Mouse (Mus musculus) embryonic facial prominence, embryonic 15.5 days (tissue): ENCODE measurements around the gene Camk1g. TPM values are rescaled to one million over a fixed set of nuclear protein-coding genes. Genes with fewer than 3 reads are reported as not detected.

Source experiments
- ATAC-seq: fragments of 200-750 bp; cut with Nextera tagmentation; 2 replicates; pipeline ENCODE4 v1.8.0; 2017; ENCODE audit warnings: low read depth, moderate TSS enrichment; ENCODE audit not compliant: insufficient number of reproducible peaks, low FRiP score, low TSS enrichment
- H3K27ac ChIP-seq: fragments of 300-500 bp; sonication (generic); replicated peaks from 2 replicates; pipeline ENCODE4 v1.5.1; 2015; ENCODE audit warnings: mild to moderate bottlenecking, inconsistent platforms
- H3K27me3 ChIP-seq: fragments of 300-500 bp; sonication (generic); 2 replicates; pipeline ENCODE4 v1.6.1; 2015; ENCODE audit warnings: inconsistent platforms
- H3K36me3 ChIP-seq: fragments of 300-500 bp; sonication (generic); 2 replicates; pipeline ENCODE4 v1.6.1; 2015; ENCODE audit warnings: mild to moderate bottlenecking, inconsistent platforms
- H3K4me1 ChIP-seq: fragments of 300-500 bp; sonication (generic); 2 replicates; pipeline ENCODE4 v1.6.1; 2015; ENCODE audit warnings: inconsistent platforms
- H3K4me2 ChIP-seq: fragments of 300-500 bp; sonication (generic); replicated peaks from 2 replicates; pipeline ENCODE4 v1.6.1; 2015; ENCODE audit warnings: mild to moderate bottlenecking, inconsistent platforms
- H3K4me3 ChIP-seq: fragments of 300-500 bp; sonication (generic); replicated peaks from 2 replicates; pipeline ENCODE4 v1.5.1; 2015; ENCODE audit warnings: mild to moderate bottlenecking, inconsistent platforms
- H3K9ac ChIP-seq: fragments of 300-500 bp; sonication (generic); 2 replicates; pipeline ENCODE4 v1.6.1; 2015; ENCODE audit warnings: inconsistent platforms
- H3K9me3 ChIP-seq: fragments of 300-500 bp; sonication (generic); replicated peaks from 2 replicates; pipeline ENCODE4 v1.6.1; 2016; ENCODE audit warnings: inconsistent platforms
- WGBS: fragments of 180-500 bp; shearing (Covaris S2); methylation state at CpG from one replicate; pipeline ENCODE4 v1.1.7; 2015; 5-methylcytosine and 5-hydroxymethylcytosine counted together
- polyA plus RNA-seq: library from polyadenylated mRNA; unstranded; fragments of >200 nt; fragmentation: Nextera tagmentation; extraction: Ambion mirVana; gene quantifications from 2 replicates; pipeline ENCODE4 v1.2.1, GENCODE M21; 2015

Camk1g gene
- polyA plus RNA-seq, 1 experiment from 2014 or later: 15.4 TPM

DNA sequence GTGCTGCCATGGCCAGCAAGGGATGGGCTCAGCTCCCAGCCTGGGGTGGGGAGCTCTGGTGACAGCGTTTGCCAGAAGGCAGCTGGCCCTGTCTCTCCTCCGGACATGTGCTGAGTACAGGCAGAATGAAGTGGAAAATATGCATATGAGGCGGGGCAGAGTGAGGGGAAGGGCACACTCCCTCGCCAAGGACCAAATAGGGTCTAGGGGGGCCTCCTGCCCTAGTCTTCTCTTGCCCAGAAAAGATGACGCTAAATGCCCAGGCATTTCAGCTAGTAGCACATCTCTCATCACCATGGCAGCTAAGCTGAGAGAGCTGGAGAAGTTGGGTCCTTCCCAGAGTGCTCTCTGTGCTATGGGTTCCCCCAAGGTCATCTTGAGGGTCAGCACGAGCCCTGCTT, 52.9 kb downstream of the Camk1g start:
- ATAC-seq: peak; percentile 56; the same call in 1 of the 2 replicates
- no peaks in the 10 kb centered on the region for H3K27me3 ChIP-seq
- no peak overlapping the region for H3K4me2 ChIP-seq
- no peaks in the 10 kb centered on the region for H3K36me3 ChIP-seq
- H3K4me3 ChIP-seq: no peak overlapping the region
- H3K27ac ChIP-seq: peak overlapping the region; percentile 17; the same call in 1 of the 2 replicates
- H3K9me3 ChIP-seq: no peaks in the 10 kb centered on the region
- no peak overlapping the region for H3K9ac ChIP-seq
- WGBS: 29% methylated on average over 6 of the region's 6 CpGs
- 0 out of 2 replicates have a peak, but pooled peaks cover 5% of the 10 kb centered on the region for H3K4me1 ChIP-seq

DNA sequence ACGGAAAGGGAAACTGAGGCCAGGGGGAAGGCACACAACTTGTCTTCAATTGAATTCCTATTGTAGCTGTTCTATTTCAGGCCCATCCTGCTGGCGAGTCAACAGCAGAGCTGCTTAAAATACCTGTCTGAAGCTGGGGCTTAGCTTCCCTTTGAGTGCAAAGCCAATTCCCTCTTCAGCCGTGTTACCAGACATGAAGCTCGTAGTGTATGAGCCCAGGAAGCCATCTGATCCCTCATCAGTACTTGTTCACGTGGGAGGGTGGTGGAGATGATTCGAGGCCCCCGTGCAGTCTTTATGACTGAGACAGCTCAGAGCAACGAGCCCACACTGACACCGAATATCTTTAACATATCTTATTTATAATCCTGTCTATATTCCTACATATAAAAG, 53.7 kb downstream of the Camk1g start:
- Histone ChIP-seq H3K27ac (peak overlapping the region; percentile 65; the same call in 1 of the 2 replicates), H3K9me3 (no peaks in the 10 kb centered on the region), H3K4me3 (no peak overlapping the region), H3K36me3 (no peaks in the 10 kb centered on the region), H3K9ac (no peak overlapping the region), H3K4me2 (no peak overlapping the region), H3K4me1 (0 out of 2 replicates have a peak, but pooled peaks cover 5% of the 10 kb centered on the region), H3K27me3 (no peaks in the 10 kb centered on the region)
- WGBS: 77% methylated on average over 9 of the region's 9 CpGs
- no peak for ATAC-seq

DNA sequence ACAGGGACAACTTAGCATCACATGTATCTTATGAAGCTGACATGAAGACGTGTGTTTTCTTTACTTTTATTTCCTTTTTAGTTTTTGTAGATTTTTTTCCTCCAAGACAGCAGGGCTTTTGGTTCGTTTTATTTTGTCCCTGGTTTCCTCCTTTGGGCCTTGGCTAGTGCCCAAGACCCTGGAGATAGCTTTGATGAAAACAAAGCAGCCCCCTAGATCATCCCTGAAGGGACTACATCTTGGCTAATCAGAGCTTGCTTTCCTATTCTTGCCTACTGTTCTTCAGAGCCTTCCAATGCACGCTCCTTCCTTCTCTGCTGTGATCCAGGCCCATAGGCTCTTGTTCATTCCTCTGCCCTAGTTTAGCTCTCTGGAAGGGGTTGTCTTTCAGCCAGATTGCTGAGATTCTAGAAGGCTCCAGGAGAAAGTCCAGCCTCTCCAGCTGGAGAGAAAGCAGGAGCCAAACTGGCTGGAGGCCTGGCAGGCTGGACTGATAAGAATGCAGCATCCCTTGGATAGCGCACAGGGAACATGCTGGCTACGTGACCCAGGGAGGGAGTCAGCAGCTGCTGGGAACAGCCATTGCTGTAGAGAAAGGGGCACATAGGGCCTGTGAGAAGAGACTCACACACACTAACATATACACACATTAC, 54.3 kb downstream of the Camk1g start:
- no peak overlapping the region for H3K4me3 ChIP-seq
- H3K27me3 ChIP-seq: no peaks in the 10 kb centered on the region
- peak overlapping the region; percentile 65; the same call in 1 of the 2 replicates for H3K27ac ChIP-seq
- H3K4me2 ChIP-seq: no peak overlapping the region
- no peaks in the 10 kb centered on the region for H3K9me3 ChIP-seq
- no peak overlapping the region for H3K9ac ChIP-seq
- WGBS: 60% methylated on average over 5 of the region's 5 CpGs
- H3K4me1 ChIP-seq: 0 out of 2 replicates have a peak, but pooled peaks cover 5% of the 10 kb centered on the region
- no peaks in the 10 kb centered on the region for H3K36me3 ChIP-seq
- 0 out of 2 replicates have a peak, but pooled peaks have one; percentile 47 for ATAC-seq

DNA sequence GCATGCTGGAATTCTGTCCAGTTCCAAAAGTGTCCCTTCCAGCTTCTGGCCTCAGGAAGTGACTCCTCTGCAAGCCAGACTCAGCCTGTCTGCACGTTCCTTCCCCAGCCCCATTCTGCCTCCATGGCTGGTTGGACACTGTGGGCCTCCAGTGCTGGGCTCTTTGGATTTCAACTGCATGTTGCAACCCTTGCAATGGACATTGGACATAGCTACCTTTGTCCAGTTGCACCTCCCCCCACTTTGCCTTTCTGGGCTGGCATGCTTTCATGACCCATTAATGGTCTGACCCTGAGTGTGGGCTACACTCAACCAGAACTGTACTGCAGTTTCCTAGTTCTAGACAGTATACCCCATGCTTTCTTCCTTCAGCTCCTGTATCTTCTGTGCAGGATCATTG, 58.5 kb downstream of the Camk1g start:
- no peak for ATAC-seq
- Histone ChIP-seq H3K9ac (no peak overlapping the region), H3K4me1 (no peaks in the 10 kb centered on the region), H3K4me2 (no peak overlapping the region), H3K27me3 (no peaks in the 10 kb centered on the region), H3K4me3 (no peak overlapping the region), H3K27ac (no peak overlapping the region), H3K36me3 (no peaks in the 10 kb centered on the region), H3K9me3 (no peaks in the 10 kb centered on the region)
- WGBS: 73% methylated on average over 1 of the region's 1 CpGs

DNA sequence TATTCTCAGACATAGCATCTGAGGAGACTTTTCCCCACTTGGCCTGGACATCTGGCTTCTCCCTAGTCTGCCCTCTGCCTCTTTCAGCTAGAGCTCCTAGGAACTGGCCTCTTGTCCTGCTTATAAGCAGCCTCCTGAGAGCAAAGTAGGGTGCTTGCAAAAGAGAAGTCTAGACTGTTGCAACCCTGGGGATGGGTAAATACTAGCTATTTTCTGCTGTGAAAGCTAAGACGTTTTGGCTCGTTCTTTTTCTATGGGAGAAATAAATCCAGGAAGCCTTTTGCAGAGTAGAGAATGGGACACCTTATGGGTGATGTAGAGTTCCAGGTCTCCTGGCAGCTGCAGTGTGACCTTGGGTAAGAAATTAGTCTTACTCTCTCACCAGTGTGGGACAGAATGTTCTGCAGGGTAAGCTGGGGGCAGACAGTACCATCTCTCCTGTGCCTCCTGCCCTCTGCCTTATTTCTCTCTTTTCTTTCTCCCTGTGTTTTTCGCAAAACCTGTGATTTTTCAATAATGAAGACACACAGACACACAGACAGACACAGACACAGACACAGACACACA, 59.5 kb downstream of the Camk1g start:
- WGBS: 88% methylated on average over 3 of the region's 3 CpGs
- Histone ChIP-seq H3K9ac (no peak overlapping the region), H3K27ac (no peak overlapping the region), H3K4me2 (no peak overlapping the region), H3K4me1 (no peaks in the 10 kb centered on the region), H3K9me3 (no peaks in the 10 kb centered on the region), H3K4me3 (no peak overlapping the region), H3K27me3 (no peaks in the 10 kb centered on the region), H3K36me3 (no peaks in the 10 kb centered on the region)
- ATAC-seq: no peak

DNA sequence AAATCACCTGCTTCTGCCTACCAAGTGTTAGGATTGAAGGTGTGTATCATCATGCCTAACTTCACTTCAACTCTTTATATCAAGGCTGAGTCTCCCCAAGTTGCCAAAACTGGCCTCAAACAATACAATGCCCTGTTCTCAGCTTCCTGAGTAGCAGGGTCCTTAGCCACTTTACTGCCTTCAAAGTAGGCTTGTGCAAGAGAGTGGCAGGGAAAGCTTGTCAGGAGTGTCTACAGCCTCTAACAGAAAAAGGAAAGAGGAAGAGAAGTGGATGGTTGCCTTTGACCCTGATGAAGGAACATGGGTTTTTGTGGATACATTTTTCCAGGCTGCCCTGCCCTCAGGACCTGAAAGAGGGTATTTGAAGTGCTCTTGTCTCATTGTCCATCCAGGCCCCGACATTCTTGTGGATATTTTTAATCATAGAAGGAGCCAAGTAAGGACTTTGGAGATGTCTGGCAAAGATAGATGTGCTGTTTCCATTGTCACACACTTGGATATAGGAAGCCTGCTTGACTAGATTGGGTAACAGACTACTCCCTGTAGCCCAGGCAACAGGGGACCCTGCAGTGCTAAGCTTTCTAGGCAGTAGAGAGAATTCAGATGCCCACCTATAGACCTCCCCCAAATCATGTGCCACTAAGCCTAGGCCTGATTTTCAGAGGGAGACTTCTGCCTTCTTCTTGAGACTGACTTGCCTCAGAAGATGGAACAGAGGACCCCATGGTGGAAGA, 60.1 kb downstream of the Camk1g start:
- no peak overlapping the region for H3K27ac ChIP-seq
- 69% methylated on average over 1 of the region's 1 CpGs for WGBS
- no peaks in the 10 kb centered on the region for H3K4me1 ChIP-seq
- H3K27me3 ChIP-seq: no peaks in the 10 kb centered on the region
- no peak overlapping the region for H3K4me2 ChIP-seq
- H3K9me3 ChIP-seq: no peaks in the 10 kb centered on the region
- H3K36me3 ChIP-seq: no peaks in the 10 kb centered on the region
- H3K4me3 ChIP-seq: no peak overlapping the region
- no peak overlapping the region for H3K9ac ChIP-seq
- no peak for ATAC-seq

DNA sequence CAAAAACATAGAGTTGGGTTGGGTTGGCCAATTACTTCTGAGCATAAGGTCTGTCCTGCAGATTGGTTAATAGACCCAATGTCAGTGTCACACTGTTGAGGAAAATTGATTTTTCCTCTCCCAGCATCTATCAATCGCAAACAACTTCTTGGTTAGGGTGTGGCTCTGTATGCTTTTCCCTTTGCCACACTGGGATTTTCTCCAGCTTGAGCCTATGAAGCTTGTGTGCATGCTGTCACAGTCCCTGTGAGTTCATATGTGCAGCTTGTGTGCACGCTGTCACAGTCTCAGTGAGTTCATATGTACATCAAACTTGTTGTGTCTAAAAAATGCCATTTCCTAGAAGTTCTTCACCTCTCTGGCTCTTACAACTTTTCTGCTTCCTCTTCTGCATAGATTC, 63.3 kb downstream of the Camk1g start:
- 91% methylated on average over 2 of the region's 2 CpGs for WGBS
- H3K36me3 ChIP-seq: no peaks in the 10 kb centered on the region
- H3K4me1 ChIP-seq: no peaks in the 10 kb centered on the region; the same call in 1 of the 2 replicates

DNA sequence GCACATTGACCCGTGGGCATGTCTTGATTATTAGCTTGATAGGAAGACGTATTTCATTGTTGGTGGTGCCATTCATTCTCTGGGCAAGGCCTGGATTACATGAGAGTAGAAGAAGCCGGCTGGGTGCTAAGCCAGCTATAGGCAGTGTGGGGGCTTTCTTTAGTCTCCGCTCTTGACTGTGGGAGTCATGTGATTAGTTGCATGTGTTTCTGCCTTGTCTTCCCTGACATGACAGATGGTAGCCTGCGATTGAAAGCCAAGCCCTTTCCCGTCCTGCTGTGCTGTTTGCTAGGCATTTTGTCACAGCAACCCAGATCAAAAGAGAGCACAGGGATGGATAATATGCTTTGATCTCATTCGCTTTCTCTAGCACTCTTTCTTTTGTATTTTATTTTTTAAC, 64.7 kb downstream of the Camk1g start:
- H3K36me3 ChIP-seq: no peaks in the 10 kb centered on the region
- no peak overlapping the region for H3K4me3 ChIP-seq
- no peak for ATAC-seq
- whole genome bisulfite sequencing: 37% methylated on average over 7 of the region's 7 CpGs
- no peaks in the 10 kb centered on the region for H3K27me3 ChIP-seq
- no peak overlapping the region for H3K4me2 ChIP-seq
- H3K9me3 ChIP-seq: no peaks in the 10 kb centered on the region
- no peak overlapping the region for H3K27ac ChIP-seq
- H3K4me1 ChIP-seq: peaks cover 7% of the 10 kb centered on the region; the same call in 1 of the 2 replicates
- no peak overlapping the region for H3K9ac ChIP-seq

More for the DNA sequence above, 63.3 kb downstream of the Camk1g start:
- Histone ChIP-seq H3K27me3 (no peaks in the 10 kb centered on the region), H3K4me2 (no peak overlapping the region), H3K9me3 (no peaks in the 10 kb centered on the region), H3K4me3 (no peak overlapping the region), H3K9ac (no peak overlapping the region), H3K27ac (no peak overlapping the region)
- no peak for ATAC-seq

DNA sequence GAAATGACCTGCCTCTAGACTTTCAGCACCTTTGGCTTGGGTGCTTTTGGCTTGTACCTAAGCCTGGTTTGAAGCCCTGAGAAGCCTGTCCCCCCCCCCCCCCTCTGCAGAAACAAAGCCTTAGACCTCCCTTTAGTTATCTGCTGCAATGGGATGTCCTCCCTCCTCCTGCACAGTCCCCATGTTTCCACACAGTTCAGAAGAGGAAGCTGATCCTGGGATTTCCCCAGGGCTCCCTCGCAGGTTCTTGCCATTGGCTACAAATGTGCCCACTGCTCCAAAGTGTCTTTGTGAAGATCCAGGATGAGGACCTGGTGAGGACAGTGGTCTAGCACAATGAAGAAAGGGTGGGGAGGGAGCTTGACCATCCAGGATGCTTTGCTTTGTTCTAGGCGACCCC, 67.0 kb downstream of the Camk1g start:
- 63% methylated on average over 2 of the region's 2 CpGs for WGBS
- 0 out of 2 replicates have a peak, but pooled peaks have one; percentile 39 for ATAC-seq
- 0 out of 2 replicates have a peak overlapping the region, but pooled peaks have one; percentile 34 for H3K4me2 ChIP-seq

DNA sequence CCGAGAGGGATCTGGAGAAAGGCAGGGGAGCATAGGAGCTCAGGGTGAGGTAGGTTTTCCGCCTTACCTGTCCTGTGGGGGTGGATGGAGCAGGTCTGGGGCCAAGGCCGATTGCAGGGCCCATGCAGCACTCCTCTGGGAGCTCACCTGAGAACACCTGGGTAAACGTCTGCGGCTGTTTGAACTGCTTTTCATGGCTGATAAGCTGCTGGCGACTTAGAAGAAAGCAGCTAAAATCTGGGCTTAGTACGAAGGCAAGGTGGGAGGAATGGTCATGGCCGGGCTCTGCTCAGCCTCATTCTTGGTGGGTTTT, 68.0 kb downstream of the Camk1g start:
- ATAC-seq: no peak
- Histone ChIP-seq H3K4me3 (peak overlapping the region; percentile 25), H3K4me2 (peak overlapping the region; percentile 34), H3K36me3 (no peaks in the 10 kb centered on the region), H3K27me3 (no peaks in the 10 kb centered on the region), H3K4me1 (peaks cover 7% of the 10 kb centered on the region; the same call in 1 of the 2 replicates), H3K9me3 (no peaks in the 10 kb centered on the region), H3K27ac (0 out of 2 replicates have a peak overlapping the region, but pooled peaks have one; percentile 31), H3K9ac (no peak overlapping the region)
- WGBS: 49% methylated on average over 8 of the region's 8 CpGs

More for the DNA sequence above, 67.0 kb downstream of the Camk1g start:
- Histone ChIP-seq H3K27ac (no peak overlapping the region), H3K36me3 (no peaks in the 10 kb centered on the region), H3K9ac (no peak overlapping the region), H3K9me3 (no peaks in the 10 kb centered on the region), H3K4me3 (no peak overlapping the region), H3K27me3 (no peaks in the 10 kb centered on the region), H3K4me1 (peaks cover 7% of the 10 kb centered on the region; the same call in 1 of the 2 replicates)
